Mouse (Mus musculus) brown adipose tissue, adult 24 weeks (tissue): ENCODE data around the gene Psmd10. TPM values are rescaled to one million over a fixed set of nuclear protein-coding genes. Genes with fewer than 3 reads are reported as not detected.
A peak's percentile ranks its signal among the peaks of the same experiment; 100 is the strongest.

ENCODE experiments used
- H3K27ac ChIP-seq: fragments of 200-500 bp; replicated peaks from 2 replicates; pipeline ENCODE4 v1.5.1; 2012; ENCODE audit warnings: low read depth, mild to moderate bottlenecking, low read length
- H3K4me1 ChIP-seq: fragments of 200-500 bp; 2 replicates; pipeline ENCODE4 v1.6.1; 2012; ENCODE audit warnings: low read length, mixed read lengths; ENCODE audit not compliant: control insufficient read depth, insufficient read depth, insufficient read length
- H3K4me3 ChIP-seq: fragments of 200-500 bp; 2 replicates; pipeline ENCODE4 v1.5.1; 2012; ENCODE audit warnings: low read depth, mild to moderate bottlenecking, low read length, moderate library complexity; ENCODE audit not compliant: insufficient read depth
- polyA plus RNA-seq: library from polyadenylated mRNA; stranded (reverse); fragments of >200 nt; gene quantifications from 2 replicates; pipeline ENCODE4 v1.2.4, GENCODE M21; 2012; ENCODE audit not compliant: missing spikeins, insufficient read depth, insufficient read length

Gene Psmd10
- polyA plus RNA-seq, 1 experiment, result 23.5 TPM

DNA sequence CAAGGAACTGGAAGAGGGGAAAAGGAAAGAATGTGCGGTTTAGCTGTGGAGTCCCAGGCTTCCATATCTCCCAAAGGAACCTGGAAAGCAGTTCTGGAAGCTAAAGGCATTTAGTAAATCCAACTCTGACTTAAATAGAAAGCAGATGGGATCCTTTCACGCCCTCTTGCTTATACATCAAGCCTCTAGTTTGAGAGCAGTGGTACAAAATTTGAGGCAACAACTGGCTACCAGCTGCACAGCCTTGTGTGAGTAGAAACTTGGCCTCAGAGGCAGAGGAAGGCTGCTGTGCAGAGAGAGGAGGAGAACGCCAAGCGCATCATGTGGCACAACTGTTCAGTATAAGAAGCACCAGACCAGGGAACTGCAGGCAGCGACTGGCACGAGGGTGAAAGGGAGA lies 35.2 kb downstream of the Psmd10 start:
- no peak overlapping the region for H3K4me3 ChIP-seq
- H3K27ac ChIP-seq, result 0 out of 2 replicates have a peak overlapping the region, but pooled peaks have one; percentile 23
- H3K4me1 ChIP-seq, result no peaks in the 10 kb centered on the region

DNA sequence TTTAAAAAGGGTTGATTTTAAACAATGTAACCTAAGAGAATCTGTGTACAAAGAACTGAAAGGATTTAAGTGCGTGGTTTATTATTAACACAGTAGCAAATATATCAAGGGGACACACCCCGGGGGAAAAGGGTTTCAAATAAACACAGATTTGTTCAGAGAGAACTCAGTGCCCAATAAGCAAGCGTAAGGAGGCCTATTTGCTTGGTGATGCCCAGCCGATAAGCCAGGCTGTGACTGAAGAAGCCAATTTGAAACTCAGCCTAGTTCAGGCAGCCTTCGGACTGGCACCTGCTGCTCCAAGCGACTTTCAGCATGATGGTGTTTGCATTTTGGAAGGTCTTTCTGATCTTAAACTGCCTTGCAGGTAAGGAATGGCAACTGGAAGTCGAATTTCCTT lies 49.2 kb downstream of the Psmd10 start, which contains the start of gene Vsig1:
TSS of gene Vsig1 (plus strand) at position 249 of the 400 bp plus-strand sequence.
- H3K4me3 ChIP-seq, result no peak within 1 kb of the TSS
- H3K4me1 ChIP-seq, result no peaks in the 10 kb centered on the region
- H3K27ac ChIP-seq, result no peak within 1 kb of the TSS

DNA sequence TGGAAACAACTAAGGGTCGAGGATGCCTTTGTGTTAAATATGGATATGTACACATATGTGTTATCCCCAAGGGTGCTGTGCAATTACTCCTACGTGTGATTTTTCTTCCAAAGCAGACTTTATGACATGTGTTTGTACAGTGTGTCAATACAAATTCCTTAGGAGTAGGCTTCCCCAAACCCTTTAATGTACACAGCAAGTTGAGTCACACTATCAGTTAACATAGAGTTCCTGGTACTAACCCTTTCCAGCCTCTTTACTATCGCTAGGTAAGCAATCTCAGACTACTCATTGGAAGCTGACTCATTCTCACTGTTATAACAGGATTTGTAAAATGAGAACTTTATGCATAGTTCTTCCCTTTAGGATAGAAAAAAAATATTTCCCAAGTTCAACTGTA lies 53.0 kb downstream of the Psmd10 start:
- H3K4me1 ChIP-seq, result no peaks in the 10 kb centered on the region
- no peak overlapping the region for H3K4me3 ChIP-seq
- H3K27ac ChIP-seq, result no peak overlapping the region

Other genes starting within 250 kb of the Psmd10 start
- not detected in 2 replicates for gene Tex13b, start 143.3 kb downstream of the Psmd10 start, polyA plus RNA-seq
- gene Vsig1, start 49.1 kb downstream of the Psmd10 start, polyA plus RNA-seq, result not detected in 2 replicates
- gene Atg4a, start 179 bp upstream of the Psmd10 start, polyA plus RNA-seq, result 14.3 and 15.8 TPM in 2 replicates